Mouse (Mus musculus) liver, embryonic 12.5 days (tissue): Measurements from ENCODE around the gene Amz1. TPM values are rescaled to one million over a fixed set of nuclear protein-coding genes. Genes with fewer than 3 reads are reported as not detected.

ENCODE experiments used
- ATAC-seq: fragments of 200-750 bp; cut with Nextera tagmentation; 2 replicates; pipeline ENCODE4 v1.8.0; 2017; ENCODE audit warnings: moderate number of reproducible peaks, mild to moderate bottlenecking, moderate library complexity
- H3K27ac ChIP-seq: fragments of 300-500 bp; sonication (generic); 2 replicates; pipeline ENCODE4 v1.5.1; 2016; ENCODE audit warnings: mild to moderate bottlenecking
- H3K27me3 ChIP-seq: fragments of 300-500 bp; sonication (generic); replicated peaks from 2 replicates; pipeline ENCODE4 v1.6.1; 2016; ENCODE audit warnings: mild to moderate bottlenecking, moderate library complexity
- H3K36me3 ChIP-seq: fragments of 300-500 bp; sonication (generic); 2 replicates; pipeline ENCODE4 v1.6.1; 2016; ENCODE audit warnings: mild to moderate bottlenecking, moderate library complexity
- H3K4me1 ChIP-seq: fragments of 300-500 bp; sonication (generic); 2 replicates; pipeline ENCODE4 v1.6.1; 2016
- H3K4me2 ChIP-seq: fragments of 300-500 bp; sonication (generic); 2 replicates; pipeline ENCODE4 v1.6.1; 2016; ENCODE audit warnings: mild to moderate bottlenecking, moderate library complexity
- H3K4me3 ChIP-seq: fragments of 300-500 bp; sonication (generic); 2 replicates; pipeline ENCODE4 v1.5.1; 2016; ENCODE audit warnings: mild to moderate bottlenecking, moderate library complexity
- H3K9ac ChIP-seq: fragments of 300-500 bp; sonication (generic); 2 replicates; pipeline ENCODE4 v1.6.1; 2016; ENCODE audit warnings: mild to moderate bottlenecking, moderate library complexity
- H3K9me3 ChIP-seq: fragments of 300-500 bp; sonication (generic); replicated peaks from 2 replicates; pipeline ENCODE4 v1.6.1; 2016; ENCODE audit warnings: mild to moderate bottlenecking, moderate library complexity
- WGBS: fragments of 180-500 bp; shearing (Covaris S2); methylation state at CpG from one replicate; pipeline ENCODE4 v1.1.7; 2016; ENCODE audit not compliant: insufficient replicate concordance; 5-methylcytosine and 5-hydroxymethylcytosine counted together
- polyA plus RNA-seq: library from polyadenylated mRNA; unstranded; fragments of >200 nt; fragmentation: Nextera tagmentation; extraction: Ambion mirVana; gene quantifications from 2 replicates; pipeline ENCODE4 v1.2.1, GENCODE M21; 2016

Amz1 gene
- polyA plus RNA-seq, 1 experiment from 2014 or later, result 1.2 TPM

DNA sequence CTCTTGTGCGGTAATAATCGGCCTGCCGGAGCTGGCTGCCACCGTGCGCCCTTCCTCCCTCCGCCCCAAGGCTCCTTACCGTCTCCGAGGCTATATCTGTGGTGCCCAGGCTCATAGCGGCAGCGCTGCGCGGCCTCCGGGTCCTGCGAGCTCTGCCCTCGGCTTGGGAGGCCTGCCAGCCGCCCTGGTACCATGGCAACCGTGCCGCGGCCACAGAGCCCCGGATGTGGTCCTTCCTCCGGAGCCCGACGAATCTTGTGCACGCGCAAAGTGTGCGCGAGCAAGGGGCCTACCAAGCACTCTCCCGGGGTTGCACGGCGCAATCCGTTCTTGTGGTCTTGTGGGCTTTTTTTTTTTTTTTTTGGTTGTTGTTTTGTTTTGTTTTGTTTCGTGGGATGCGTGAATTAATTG is 21.8 kb upstream of the Amz1 start, which contains the start of gene Iqce:
TSS of gene Iqce (minus strand) at position 276 of the 411 bp plus-strand sequence.
- peak; percentile 57 for ATAC-seq
- WGBS, result 0% methylated on average over 32 of the region's 33 CpGs
- peak within 1 kb of the TSS; percentile 74 for H3K9ac ChIP-seq
- peaks cover 50% of the 10 kb centered on the region for H3K4me1 ChIP-seq
- peaks cover 17% of the 10 kb centered on the region for H3K36me3 ChIP-seq
- H3K9me3 ChIP-seq, result no peaks in the 10 kb centered on the region
- peak within 1 kb of the TSS; percentile 68 for H3K4me3 ChIP-seq
- H3K4me2 ChIP-seq, result peak within 1 kb of the TSS; percentile 89
- H3K27me3 ChIP-seq, result no peaks in the 10 kb centered on the region
- H3K27ac ChIP-seq, result peak within 1 kb of the TSS; percentile 84

DNA sequence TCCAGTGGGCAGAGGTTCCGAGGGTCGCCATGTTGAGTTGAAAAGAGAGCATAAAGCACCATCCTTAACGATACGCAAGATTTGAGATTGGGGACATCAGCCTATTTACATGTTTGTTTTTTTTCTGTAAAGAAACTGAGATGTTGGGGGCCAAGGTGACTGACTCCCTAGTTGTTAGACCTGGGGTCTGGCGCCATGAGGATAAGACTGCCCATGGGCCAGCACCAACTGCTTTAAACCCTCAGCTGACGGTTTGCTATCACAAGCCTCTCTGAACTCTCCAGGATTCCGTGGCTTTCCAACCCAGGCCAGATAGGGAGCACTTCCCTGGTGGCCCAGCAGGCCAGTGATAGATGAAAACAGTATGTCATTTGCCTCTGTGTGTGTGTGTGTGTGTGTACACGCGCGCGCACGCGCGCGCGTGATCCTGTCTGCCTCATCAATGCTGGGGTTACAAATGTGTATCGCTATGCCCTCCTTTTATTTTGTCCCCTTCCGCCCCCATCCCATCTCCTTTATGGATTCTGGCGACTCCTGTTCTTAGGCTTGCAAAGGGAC is 21.2 kb upstream of the Amz1 start:
- peak overlapping the region; percentile 74 for H3K9ac ChIP-seq
- peak overlapping the region; percentile 84 for H3K27ac ChIP-seq
- H3K9me3 ChIP-seq, result no peaks in the 10 kb centered on the region
- H3K4me2 ChIP-seq, result peak overlapping the region; percentile 89
- peak overlapping the region; percentile 68 for H3K4me3 ChIP-seq
- H3K27me3 ChIP-seq, result no peaks in the 10 kb centered on the region
- ATAC-seq, result no peak
- peaks cover 21% of the 10 kb centered on the region for H3K36me3 ChIP-seq
- 50% methylated on average over 19 of the region's 19 CpGs for WGBS
- peaks cover 50% of the 10 kb centered on the region for H3K4me1 ChIP-seq

DNA sequence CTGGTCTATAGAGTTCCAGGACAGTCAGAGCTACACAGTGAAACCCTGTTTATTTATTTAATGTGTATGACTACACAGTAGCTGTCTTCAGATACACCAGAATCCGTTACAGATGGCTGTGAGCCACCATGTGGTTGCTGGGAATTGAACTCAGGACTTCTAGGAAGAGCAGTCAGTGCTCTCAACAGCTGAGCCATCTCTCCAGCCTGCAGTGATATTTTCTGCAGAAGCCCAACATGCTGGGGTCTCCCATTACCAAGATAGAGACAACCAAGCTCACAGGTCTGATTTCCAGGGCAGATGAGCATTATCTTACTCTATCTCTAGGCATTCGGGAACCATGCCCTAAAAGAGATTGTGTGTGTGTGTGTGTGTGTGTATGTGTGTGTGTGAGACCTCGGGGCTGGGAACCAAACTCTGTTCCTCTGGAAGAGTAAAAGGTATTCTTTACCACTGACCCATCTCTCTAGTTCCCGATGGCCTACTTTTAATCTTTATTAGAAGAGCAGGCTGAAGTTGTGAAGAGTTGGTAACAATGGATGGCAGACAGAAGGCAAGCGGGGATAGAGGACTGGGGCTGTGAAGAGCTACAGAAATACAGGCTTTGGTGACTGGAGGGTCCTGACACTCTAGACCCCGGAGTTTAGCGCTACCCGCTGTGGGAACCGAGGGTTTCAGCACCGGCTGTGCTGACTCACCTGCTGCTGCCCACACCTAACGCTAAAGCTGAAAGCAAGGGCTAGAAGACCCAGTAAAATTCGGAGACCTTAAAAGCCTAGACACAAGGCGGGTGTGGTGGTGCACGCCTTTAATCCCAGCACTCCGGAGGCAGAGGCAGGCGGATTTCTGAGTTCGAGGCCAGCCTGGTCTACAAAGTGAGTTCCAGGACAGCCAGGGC is 20.2 kb upstream of the Amz1 start:
- Histone ChIP-seq H3K27me3 (no peaks in the 10 kb centered on the region), H3K9me3 (no peaks in the 10 kb centered on the region), H3K27ac (peak overlapping the region; percentile 84), H3K4me3 (peak overlapping the region; percentile 67), H3K9ac (peak overlapping the region; percentile 63), H3K4me2 (peak overlapping the region; percentile 84), H3K4me1 (peaks cover 50% of the 10 kb centered on the region), H3K36me3 (peaks cover 22% of the 10 kb centered on the region)
- 14% methylated on average over 17 of the region's 17 CpGs for WGBS
- ATAC-seq, result no peak

DNA sequence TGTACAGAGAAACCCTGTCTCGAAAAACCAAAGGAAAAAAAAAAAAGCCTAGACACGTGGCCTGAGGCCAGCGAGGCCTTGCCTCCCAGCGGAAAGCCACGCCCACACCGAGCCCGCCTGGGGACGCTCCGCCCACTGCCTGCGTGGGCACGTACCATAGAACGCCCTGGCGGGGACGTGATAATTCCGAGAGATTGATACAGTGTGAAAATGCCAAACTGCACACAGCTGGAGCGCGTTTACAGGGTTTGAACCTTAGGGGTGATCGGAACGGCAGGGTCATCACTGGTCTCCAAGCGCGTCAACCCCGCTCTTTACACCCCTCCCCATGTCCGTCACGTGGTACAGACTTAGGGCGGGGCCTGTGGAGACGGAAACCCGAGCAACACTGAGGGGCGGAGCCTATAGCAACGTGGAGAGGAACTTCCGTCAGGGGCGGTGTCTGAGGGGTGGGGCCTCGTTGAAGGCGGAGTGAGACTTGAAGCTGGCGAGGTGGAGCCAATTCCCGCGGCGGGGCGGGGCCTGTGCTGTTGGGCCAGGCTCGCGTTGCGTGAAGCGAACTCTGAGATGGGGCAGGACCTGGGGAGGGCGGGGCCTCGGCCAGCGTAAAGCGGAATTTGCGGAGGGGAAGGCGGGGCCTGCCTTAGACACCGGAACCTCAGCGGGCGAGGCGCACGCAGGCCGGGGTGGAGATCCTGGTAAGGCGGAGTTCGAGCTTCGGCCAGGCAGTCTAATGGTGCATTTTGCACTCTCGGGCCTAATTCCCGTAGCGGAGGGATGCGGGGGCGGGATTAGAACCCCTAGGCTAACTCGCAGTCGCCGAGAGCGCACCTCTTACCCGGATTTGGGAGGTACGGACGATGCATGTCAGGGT is 19.3 kb upstream of the Amz1 start, which contains the start of gene Brat1:
TSS of gene Brat1 (plus strand) at position 634 of the 874 bp plus-strand sequence.
- peak; percentile 90 for ATAC-seq
- Histone ChIP-seq H3K36me3 (peaks cover 25% of the 10 kb centered on the region), H3K4me1 (peaks cover 53% of the 10 kb centered on the region), H3K9ac (peak within 1 kb of the TSS; percentile 72), H3K9me3 (no peaks in the 10 kb centered on the region), H3K27ac (peak within 1 kb of the TSS; percentile 84), H3K4me2 (peak within 1 kb of the TSS; percentile 84), H3K27me3 (no peaks in the 10 kb centered on the region), H3K4me3 (peak within 1 kb of the TSS; percentile 67)
- WGBS, result under 1% methylated on average over 68 of the region's 69 CpGs

DNA sequence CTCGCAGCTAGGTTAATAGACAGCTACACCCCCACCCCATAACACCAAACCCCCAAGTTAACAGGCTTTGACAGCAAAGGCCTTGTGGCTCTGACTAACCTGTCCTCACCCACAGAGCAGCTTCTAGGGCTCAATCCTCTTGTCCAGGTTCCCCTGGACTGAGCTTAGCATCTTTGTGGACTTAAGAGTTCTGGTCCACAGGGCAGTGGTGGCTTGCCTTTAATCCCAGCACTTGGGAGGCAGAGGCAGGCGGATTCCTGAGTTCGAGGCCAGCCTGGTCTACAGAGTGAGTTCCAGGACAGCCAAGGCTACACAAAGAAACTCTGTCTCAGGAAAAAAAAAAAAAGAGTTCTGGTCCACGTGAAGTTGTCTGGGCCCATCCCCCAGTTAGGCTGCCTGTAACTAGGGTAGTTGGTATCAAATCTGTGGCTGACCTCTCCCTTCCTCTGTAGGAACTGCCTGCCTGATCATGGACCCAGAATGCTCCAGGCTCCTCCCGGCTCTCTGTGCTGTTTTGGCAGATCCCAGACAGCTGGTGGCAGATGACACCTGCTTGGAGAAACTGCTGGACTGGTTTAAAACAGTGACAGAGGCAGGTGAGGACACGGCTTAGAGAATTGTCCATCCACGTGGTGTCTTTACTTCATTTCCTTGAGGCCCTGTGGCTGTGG is 18.3 kb upstream of the Amz1 start:
- H3K27me3 ChIP-seq, result no peaks in the 10 kb centered on the region
- H3K9ac ChIP-seq, result peak overlapping the region; percentile 72
- H3K4me1 ChIP-seq, result peaks cover 53% of the 10 kb centered on the region
- H3K27ac ChIP-seq, result peak overlapping the region; percentile 84
- peak overlapping the region; percentile 84 for H3K4me2 ChIP-seq
- peaks cover 34% of the 10 kb centered on the region for H3K36me3 ChIP-seq
- WGBS, result 28% methylated on average over 7 of the region's 7 CpGs
- no peak for ATAC-seq
- peak overlapping the region; percentile 67 for H3K4me3 ChIP-seq
- no peaks in the 10 kb centered on the region for H3K9me3 ChIP-seq

DNA sequence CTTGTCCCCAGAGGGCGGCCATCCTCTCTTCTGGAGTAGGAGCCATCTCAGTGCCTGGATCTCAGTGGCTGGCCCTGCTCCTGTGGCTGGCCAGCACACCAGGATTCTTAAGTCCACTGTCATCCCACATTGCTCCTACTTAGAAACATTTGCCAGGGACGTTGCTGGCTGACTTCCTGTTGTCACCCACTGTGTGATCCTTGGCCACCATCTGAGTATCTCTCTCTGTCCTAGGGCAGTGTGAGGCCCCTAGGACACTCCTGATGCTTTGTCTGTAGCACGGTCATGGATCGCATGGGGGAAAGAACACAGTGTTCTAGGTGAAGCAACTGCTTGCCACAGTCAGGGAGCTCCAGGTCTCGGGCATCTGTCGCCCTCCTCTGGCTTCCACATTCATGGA is 13.6 kb upstream of the Amz1 start:
- H3K4me3 ChIP-seq, result no peak overlapping the region
- ATAC-seq, result no peak
- H3K36me3 ChIP-seq, result peaks cover 80% of the 10 kb centered on the region
- no peak overlapping the region for H3K4me2 ChIP-seq
- H3K9ac ChIP-seq, result no peak overlapping the region
- H3K27ac ChIP-seq, result no peak overlapping the region
- peaks cover 17% of the 10 kb centered on the region for H3K4me1 ChIP-seq
- H3K9me3 ChIP-seq, result no peaks in the 10 kb centered on the region
- WGBS, result 77% methylated on average over 6 of the region's 6 CpGs
- no peaks in the 10 kb centered on the region for H3K27me3 ChIP-seq

DNA sequence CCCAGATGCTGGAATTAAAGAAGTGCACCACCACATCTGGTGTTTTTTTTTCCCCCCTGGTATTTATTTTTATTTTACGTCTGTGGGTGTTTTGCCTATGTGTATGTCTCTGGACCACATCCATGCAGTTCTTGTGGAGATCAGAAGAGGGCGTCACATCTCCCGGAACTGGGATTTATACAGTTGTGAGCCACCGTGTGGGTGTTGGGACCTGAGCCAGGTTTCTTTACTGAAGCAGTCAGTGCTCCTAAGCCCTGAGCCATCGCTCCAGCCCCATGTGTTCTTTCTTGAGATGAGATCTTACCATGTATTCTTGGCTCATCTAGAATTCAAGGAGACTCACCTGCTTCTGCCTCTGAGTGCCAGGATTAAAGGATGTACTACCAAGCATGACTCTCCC is 12.9 kb upstream of the Amz1 start:
- Histone ChIP-seq H3K27me3 (no peaks in the 10 kb centered on the region), H3K4me2 (no peak overlapping the region), H3K27ac (no peak overlapping the region), H3K4me1 (peaks cover 10% of the 10 kb centered on the region), H3K4me3 (no peak overlapping the region), H3K36me3 (peaks cover 85% of the 10 kb centered on the region), H3K9ac (no peak overlapping the region), H3K9me3 (no peaks in the 10 kb centered on the region)
- ATAC-seq, result no peak
- 70% methylated on average over 5 of the region's 5 CpGs for WGBS

DNA sequence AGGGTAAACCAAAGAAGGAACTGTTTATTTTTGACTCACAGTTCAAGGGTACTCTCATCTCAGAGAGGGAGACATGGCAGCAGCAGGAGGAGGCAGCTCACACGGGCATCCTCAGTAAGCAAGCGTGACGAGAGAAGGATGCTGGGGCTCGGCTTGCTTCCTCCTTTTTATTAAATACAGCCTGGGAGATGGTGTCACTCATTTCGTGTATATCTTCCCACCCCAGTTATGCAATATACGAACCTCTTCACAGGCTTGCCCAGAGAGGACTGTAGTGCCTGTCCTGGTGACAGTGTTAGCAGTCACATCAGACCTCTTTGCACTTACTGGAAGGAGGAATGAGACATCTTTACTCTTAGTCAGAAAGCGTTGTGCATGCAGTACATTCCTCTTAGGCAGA is 3.2 kb upstream of the Amz1 start:
- H3K9ac ChIP-seq, result no peak overlapping the region
- no peak overlapping the region for H3K4me2 ChIP-seq
- no peak overlapping the region for H3K4me3 ChIP-seq
- H3K36me3 ChIP-seq, result peaks cover 39% of the 10 kb centered on the region
- H3K27ac ChIP-seq, result no peak overlapping the region
- H3K4me1 ChIP-seq, result no peaks in the 10 kb centered on the region
- no peaks in the 10 kb centered on the region for H3K9me3 ChIP-seq
- H3K27me3 ChIP-seq, result peaks cover 7% of the 10 kb centered on the region
- WGBS, result 43% methylated on average over 7 of the region's 7 CpGs
- ATAC-seq, result no peak

DNA sequence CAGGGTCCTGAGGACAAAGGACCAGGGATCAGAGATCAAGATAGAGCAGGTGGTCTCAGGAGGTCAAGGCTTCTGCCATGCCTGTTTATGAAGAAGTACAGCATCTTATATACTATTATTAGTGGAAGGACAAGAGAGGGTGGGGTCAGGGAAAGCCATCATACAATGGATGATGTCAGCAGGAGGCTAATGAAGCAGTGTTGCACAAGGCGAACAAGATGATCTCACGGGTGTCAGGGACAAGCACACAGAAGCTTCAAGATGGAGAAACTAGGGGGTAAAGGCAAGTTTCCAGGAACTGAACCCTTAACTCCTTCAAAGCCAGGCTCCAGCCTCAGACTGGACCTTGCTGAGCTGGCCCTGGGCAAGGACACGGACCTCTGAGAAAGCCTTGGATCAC is 1.8 kb upstream of the Amz1 start:
- Histone ChIP-seq H3K4me3 (no peak overlapping the region), H3K36me3 (peaks cover 26% of the 10 kb centered on the region), H3K4me1 (peaks cover 13% of the 10 kb centered on the region), H3K9me3 (no peaks in the 10 kb centered on the region), H3K27ac (no peak overlapping the region), H3K27me3 (peaks cover 7% of the 10 kb centered on the region), H3K9ac (no peak overlapping the region), H3K4me2 (no peak overlapping the region)
- no peak for ATAC-seq
- WGBS, result 60% methylated on average over 3 of the region's 3 CpGs

DNA sequence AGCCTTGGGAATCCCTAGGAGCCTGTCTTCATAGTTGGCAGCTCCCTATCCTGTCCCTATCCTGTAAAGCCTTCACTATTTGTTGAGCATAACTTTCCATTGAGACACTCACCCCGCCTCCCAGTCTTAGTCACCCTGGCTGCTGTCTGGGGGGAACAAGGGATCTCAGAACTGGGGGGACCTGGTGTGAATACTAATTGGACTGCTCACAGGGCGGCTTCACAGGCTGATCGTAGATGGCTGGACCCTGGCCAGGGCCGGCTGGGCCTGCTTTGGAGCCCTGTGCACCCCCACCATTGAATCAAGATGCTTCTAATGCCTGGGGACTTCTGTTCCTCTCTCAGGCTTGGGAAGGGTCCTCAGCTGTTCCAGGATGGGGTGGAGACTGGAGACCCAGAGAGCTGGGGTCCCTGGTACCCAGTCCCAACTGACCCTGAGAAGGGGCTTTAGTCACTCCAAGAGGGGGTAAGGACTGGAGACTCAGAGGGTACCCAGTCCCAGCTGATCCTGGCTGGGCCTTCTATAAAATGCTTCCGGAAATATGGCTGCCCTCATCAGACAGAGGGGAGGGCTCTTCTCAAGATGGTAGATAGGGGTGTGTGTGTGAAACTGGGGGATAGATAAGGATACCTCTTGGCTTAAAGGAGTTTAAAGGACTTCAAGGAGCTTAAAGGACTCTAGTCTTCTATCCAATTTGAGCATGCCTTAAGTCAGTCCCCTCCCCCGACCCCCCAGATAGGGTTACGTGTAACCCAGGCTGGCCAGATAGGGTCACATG is 2.3 kb downstream of the Amz1 start:
- no peak overlapping the region for H3K27ac ChIP-seq
- peaks cover 7% of the 10 kb centered on the region for H3K27me3 ChIP-seq
- H3K4me2 ChIP-seq, result no peak overlapping the region
- no peak overlapping the region for H3K9ac ChIP-seq
- peaks cover 18% of the 10 kb centered on the region for H3K4me1 ChIP-seq
- no peak for ATAC-seq
- H3K9me3 ChIP-seq, result no peaks in the 10 kb centered on the region
- no peaks in the 10 kb centered on the region for H3K36me3 ChIP-seq
- 66% methylated on average over 7 of the region's 7 CpGs for WGBS
- no peak overlapping the region for H3K4me3 ChIP-seq
